Mouse (Mus musculus) liver, postnatal 0 days (tissue): ENCODE data around the gene Foxa3. TPM values are rescaled to one million over a fixed set of nuclear protein-coding genes. Genes with fewer than 3 reads are reported as not detected.

Experiments
- ATAC-seq: fragments of 200-750 bp; cut with Nextera tagmentation; 2 replicates; pipeline ENCODE4 v1.8.0; 2017; ENCODE audit warnings: mild to moderate bottlenecking, moderate library complexity
- DNase-seq: peaks from one replicate; pipeline ENCODE4 v3.0.0-alpha.2; 2016
- H3K27ac ChIP-seq: fragments of 300-500 bp; sonication (generic); 2 replicates; pipeline ENCODE4 v1.5.1; 2014; ENCODE audit warnings: antibody characterized with exemption, moderate library complexity, mild to moderate bottlenecking, low read depth
- H3K27me3 ChIP-seq: fragments of 300-500 bp; sonication (generic); 2 replicates; pipeline ENCODE4 v1.6.1; 2014; ENCODE audit warnings: low read length, control low read depth, mixed read lengths; ENCODE audit not compliant: insufficient read depth
- H3K36me3 ChIP-seq: fragments of 300-500 bp; sonication (generic); replicated peaks from 2 replicates; pipeline ENCODE4 v1.6.1; 2014; ENCODE audit warnings: mild to moderate bottlenecking, control low read depth, low read length, moderate library complexity, mixed read lengths; ENCODE audit not compliant: insufficient read depth
- H3K4me1 ChIP-seq: fragments of 300-500 bp; sonication (generic); 2 replicates; pipeline ENCODE4 v1.6.1; 2014; ENCODE audit warnings: antibody characterized with exemption, mild to moderate bottlenecking, control low read depth; ENCODE audit not compliant: insufficient read depth
- H3K4me2 ChIP-seq: fragments of 300-500 bp; sonication (generic); 2 replicates; pipeline ENCODE4 v1.6.1; 2014; ENCODE audit warnings: low read depth, mild to moderate bottlenecking, low read length, moderate library complexity, mixed read lengths
- H3K4me3 ChIP-seq: fragments of 300-500 bp; sonication (generic); 2 replicates; pipeline ENCODE4 v1.5.1; 2014; ENCODE audit warnings: low read depth, low read length
- H3K9ac ChIP-seq: fragments of 300-500 bp; sonication (generic); replicated peaks from 2 replicates; pipeline ENCODE4 v1.6.1; 2014; ENCODE audit warnings: mild to moderate bottlenecking, moderate library complexity
- H3K9me3 ChIP-seq: fragments of 300-500 bp; sonication (generic); 2 replicates; pipeline ENCODE4 v1.6.1; 2016; ENCODE audit warnings: mild to moderate bottlenecking, control low read depth, low read length, mixed read lengths
- CTCF ChIP-seq: sonication (generic); IDR thresholded peaks from 2 replicates; pipeline ENCODE4 v1.5.1; 2016; ENCODE audit warnings: antibody characterized with exemption, low read depth
- EP300 ChIP-seq: IDR thresholded peaks from 2 replicates; pipeline ENCODE4 v1.6.1; 2016; ENCODE audit warnings: antibody characterized with exemption, low read depth, mild to moderate bottlenecking
- WGBS: fragments of 180-500 bp; shearing (Covaris S2); extraction: QIAGEN DNeasy Blood & Tissue Kit; methylation state at CpG from one replicate; pipeline ENCODE4 v1.1.7; 2014; ENCODE audit not compliant: insufficient replicate concordance; 5-methylcytosine and 5-hydroxymethylcytosine counted together
- polyA plus RNA-seq: library from polyadenylated mRNA; unstranded; fragments of >200 nt; fragmentation: Nextera tagmentation; extraction: Ambion mirVana; gene quantifications from 2 replicates; pipeline ENCODE4 v1.2.1, GENCODE M21; 2015

The Foxa3 gene
- polyA plus RNA-seq, 1 experiment from 2014 or later, result 61.0 TPM

DNA sequence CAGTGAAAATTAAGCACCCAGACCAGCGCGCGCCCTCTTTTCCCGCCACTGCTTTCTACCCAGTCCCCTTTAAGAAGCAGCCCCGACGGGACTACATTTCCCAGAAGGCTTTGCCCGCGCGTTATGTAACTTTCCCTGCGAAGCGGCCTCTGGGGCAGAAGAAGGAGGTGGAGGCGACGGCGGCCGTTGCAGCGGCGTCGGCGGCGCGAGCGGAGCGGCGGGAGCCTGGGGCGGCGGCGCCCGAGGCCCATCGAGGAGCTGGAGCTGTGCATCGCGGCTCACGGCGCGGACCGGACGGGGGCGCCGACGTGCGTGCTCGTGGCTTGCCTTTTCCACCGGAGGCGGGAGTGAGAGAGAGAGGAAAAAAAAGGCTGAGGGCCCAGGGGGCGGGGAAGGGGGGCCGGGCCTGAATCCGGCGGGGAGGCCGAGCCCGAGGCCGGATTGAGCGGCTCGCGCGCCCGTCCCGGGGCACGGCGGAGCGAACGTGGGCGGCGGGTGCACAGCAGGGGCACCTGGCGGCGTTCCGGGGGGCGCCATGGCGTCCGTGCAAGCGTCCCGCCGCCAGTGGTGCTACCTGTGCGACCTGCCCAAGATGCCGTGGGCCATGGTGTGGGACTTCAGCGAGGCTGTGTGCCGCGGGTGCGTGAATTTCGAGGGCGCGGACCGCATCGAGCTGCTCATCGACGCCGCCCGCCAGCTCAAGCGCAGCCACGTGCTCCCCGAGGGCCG is 19.3 kb downstream of the Foxa3 start, which contains the start of gene Irf2bp1:
TSS of gene Irf2bp1 (plus strand) at position 143 of the 729 bp plus-strand sequence.
- ATAC-seq (peak; percentile 66), DNase-seq (peak; percentile 94)
- H3K4me1 ChIP-seq, result peaks cover 42% of the 10 kb centered on the region
- H3K4me2 ChIP-seq, result peak within 1 kb of the TSS; percentile 98
- peak within 1 kb of the TSS; percentile 77 for H3K9ac ChIP-seq
- TF ChIP-seq CTCF (peak; percentile 24), EP300 (no peak)
- H3K9me3 ChIP-seq, result no peaks in the 10 kb centered on the region
- H3K27me3 ChIP-seq, result no peaks in the 10 kb centered on the region
- H3K4me3 ChIP-seq, result peak within 1 kb of the TSS; percentile 87
- H3K36me3 ChIP-seq, result peaks cover 17% of the 10 kb centered on the region; the same call in 1 of the 2 replicates
- H3K27ac ChIP-seq, result peak within 1 kb of the TSS; percentile 87
- WGBS, result under 1% methylated on average over 64 of the region's 90 CpGs

DNA sequence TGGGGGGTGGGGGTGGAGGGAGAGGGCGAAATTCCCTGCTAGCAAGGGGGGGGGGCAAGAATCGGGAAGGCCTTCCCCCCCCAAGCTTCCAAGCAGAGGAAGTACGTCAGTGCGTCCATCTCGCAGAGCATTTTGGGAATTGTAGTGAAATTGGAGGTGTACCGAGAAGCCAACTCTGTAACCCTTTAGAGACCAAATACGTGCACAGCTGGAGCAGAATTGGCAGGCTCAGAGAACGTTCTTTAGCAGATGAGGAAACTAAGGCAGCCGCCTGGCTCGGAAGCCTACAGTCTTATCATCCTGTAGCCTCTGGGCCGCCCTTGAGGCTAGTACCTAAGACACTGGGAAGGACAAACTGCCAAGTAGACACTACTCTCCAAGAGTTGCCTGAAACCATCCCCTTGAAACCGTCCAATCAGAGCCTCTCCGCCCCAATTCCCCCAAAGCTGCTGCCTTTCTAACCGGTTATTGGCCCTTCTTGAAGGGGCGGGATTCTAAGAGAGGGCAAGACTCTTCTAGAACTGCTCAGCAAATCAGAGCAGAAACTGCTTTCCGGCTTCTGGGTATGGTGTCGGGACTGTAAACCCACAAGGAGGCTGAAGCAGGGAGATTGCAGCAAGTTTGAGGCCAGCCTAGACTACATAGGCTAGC is 20.4 kb downstream of the Foxa3 start:
- H3K36me3 ChIP-seq, result peaks cover 17% of the 10 kb centered on the region; the same call in 1 of the 2 replicates
- H3K9me3 ChIP-seq, result no peaks in the 10 kb centered on the region
- H3K4me2 ChIP-seq, result peak overlapping the region; percentile 98
- H3K27ac ChIP-seq, result peak overlapping the region; percentile 79
- TF ChIP-seq EP300 (no peak), CTCF (no peak)
- ATAC-seq (peak; percentile 63), DNase-seq (peak; percentile 71)
- peak overlapping the region; percentile 39 for H3K4me3 ChIP-seq
- peak overlapping the region; percentile 60; the same call in 1 of the 2 replicates for H3K9ac ChIP-seq
- peaks cover 42% of the 10 kb centered on the region for H3K4me1 ChIP-seq
- no peaks in the 10 kb centered on the region for H3K27me3 ChIP-seq
- 2% methylated on average over 17 of the region's 17 CpGs for WGBS

DNA sequence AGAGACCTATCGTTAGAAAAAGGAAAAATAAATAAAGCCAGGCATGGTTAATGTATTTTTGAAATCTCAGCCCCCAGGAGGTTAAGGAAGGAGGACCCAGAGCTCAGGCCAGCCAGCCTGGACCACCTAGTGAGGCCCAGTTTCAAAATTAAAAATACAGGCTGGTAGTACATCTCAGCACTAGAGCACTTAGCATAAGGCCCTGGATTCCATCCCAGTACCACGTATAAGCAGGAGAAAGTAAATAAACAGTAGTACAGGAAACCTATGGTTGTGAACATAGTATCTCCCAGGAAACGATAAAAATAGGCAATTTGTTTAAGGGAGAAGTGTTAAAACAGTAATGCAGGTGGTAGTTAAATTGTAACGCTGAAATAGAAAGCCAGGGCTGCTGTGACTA is 21.2 kb downstream of the Foxa3 start:
- no peak for DNase-seq
- ATAC-seq, result no peak
- H3K27me3 ChIP-seq, result no peaks in the 10 kb centered on the region
- TF ChIP-seq CTCF (no peak), EP300 (no peak)
- H3K4me2 ChIP-seq, result peak overlapping the region; percentile 98
- peak overlapping the region; percentile 60 for H3K9ac ChIP-seq
- no peaks in the 10 kb centered on the region for H3K9me3 ChIP-seq
- peak overlapping the region; percentile 39 for H3K4me3 ChIP-seq
- H3K27ac ChIP-seq, result peak overlapping the region; percentile 79
- H3K36me3 ChIP-seq, result peaks cover 17% of the 10 kb centered on the region; the same call in 1 of the 2 replicates
- 24% methylated on average over 4 of the region's 4 CpGs for WGBS
- H3K4me1 ChIP-seq, result peaks cover 42% of the 10 kb centered on the region

DNA sequence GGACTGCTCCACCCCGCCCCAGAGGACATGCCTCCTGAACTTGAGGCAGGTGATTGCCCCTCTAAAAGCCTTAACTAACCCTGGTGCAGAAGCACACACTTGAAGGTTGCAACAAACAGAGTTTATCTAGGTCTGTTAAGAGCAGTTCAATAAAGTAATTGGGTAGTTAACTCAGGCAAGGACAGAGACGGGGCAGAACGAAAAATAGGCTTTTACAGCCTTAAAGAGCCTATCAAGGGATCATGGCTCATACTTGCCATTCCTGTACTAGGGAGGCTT is 21.6 kb downstream of the Foxa3 start:
- WGBS, result 76% methylated on average over 3 of the region's 3 CpGs
- Histone ChIP-seq H3K36me3 (peaks cover 13% of the 10 kb centered on the region; the same call in 1 of the 2 replicates), H3K9ac (peak overlapping the region; percentile 60), H3K4me3 (no peak overlapping the region), H3K4me2 (peak overlapping the region; percentile 98), H3K27ac (peak overlapping the region; percentile 52), H3K27me3 (no peaks in the 10 kb centered on the region), H3K4me1 (peaks cover 42% of the 10 kb centered on the region), H3K9me3 (no peaks in the 10 kb centered on the region)
- DNase-seq (peak; percentile 12), ATAC-seq (no peak)
- no peak for TF ChIP-seq EP300
- no peak for TF ChIP-seq CTCF

DNA sequence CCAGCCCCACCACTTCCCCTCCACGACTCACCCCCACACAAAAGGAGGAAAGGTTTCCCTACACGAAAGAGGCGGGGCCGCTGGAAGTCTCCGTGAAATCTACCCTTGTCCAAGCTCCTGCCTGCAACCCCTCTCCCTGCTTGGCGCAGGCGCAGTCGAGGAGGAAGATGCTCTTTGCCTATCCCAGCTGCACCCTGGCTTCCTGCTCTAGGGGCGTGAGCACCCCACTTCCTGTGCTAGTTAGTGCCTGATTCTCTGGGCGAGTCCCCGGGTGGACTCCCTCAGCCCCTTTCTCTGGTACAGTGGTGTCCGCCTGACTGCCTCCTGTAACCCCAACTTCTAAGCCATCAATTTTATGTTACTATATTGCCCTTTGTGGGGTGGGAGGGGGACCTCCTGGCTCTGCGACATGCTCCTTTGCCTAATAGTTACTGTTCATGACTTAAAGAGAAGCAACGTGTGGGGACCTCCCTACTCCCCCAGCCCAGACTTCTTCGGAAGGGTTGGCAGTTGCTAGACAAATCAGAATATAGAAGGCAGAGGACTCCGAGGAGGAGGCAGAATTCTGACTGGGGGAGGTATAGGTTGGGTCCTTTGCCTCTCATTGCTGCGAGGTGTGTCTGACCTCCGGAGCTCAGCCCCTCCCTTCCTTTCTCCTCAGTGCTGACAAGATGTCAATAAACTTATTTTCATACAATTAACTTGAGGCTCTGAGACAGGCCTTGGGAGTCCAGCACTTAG is 22.1 kb downstream of the Foxa3 start:
- Histone ChIP-seq H3K4me1 (peaks cover 42% of the 10 kb centered on the region), H3K27me3 (no peaks in the 10 kb centered on the region), H3K4me3 (peak overlapping the region; percentile 56), H3K36me3 (peaks cover 13% of the 10 kb centered on the region; the same call in 1 of the 2 replicates), H3K27ac (peak overlapping the region; percentile 64), H3K9me3 (no peaks in the 10 kb centered on the region), H3K9ac (peak overlapping the region; percentile 60), H3K4me2 (peak overlapping the region; percentile 98)
- DNase-seq (peak; percentile 77), ATAC-seq (no peak)
- TF ChIP-seq CTCF (no peak), EP300 (no peak)
- WGBS, result 23% methylated on average over 16 of the region's 18 CpGs

DNA sequence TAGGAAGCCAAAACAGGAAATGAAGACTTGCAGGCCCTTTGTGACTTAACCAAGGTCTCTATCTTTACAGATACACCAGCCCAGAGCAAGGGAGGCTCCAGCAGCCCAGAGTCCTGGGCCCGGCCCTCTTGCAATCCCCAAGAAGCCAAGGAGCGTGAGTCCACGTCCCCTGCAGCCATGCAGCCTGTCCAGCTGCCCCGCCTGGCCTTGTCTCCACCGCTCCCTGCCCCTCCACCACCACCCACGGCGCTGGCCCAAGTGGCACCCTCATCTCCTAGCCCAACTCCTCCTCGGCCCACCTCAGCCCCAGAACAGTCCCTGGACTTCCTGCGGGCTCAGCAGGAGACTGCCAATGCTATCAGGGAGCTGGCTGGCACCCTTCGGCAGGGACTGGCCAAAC is 22.9 kb downstream of the Foxa3 start:
- WGBS, result 44% methylated on average over 10 of the region's 10 CpGs
- H3K4me1 ChIP-seq, result peaks cover 34% of the 10 kb centered on the region
- TF ChIP-seq CTCF (no peak), EP300 (no peak)
- H3K27ac ChIP-seq, result peak overlapping the region; percentile 64
- H3K9me3 ChIP-seq, result no peaks in the 10 kb centered on the region
- peak overlapping the region; percentile 56 for H3K4me3 ChIP-seq
- DNase-seq (peak; percentile 30), ATAC-seq (no peak)
- no peaks in the 10 kb centered on the region for H3K27me3 ChIP-seq
- peak overlapping the region; percentile 60 for H3K9ac ChIP-seq
- peak overlapping the region; percentile 98 for H3K4me2 ChIP-seq
- H3K36me3 ChIP-seq, result peaks cover 11% of the 10 kb centered on the region; the same call in 1 of the 2 replicates
